Mouse (Mus musculus) heart, embryonic 12.5 days (tissue): ENCODE measurements around the gene Lekr1. TPM values are rescaled to one million over a fixed set of nuclear protein-coding genes. Genes with fewer than 3 reads are reported as not detected.

Experiments
- ATAC-seq: fragments of 200-750 bp; cut with Nextera tagmentation; 2 replicates; pipeline ENCODE4 v1.8.0; 2017; ENCODE audit warnings: moderate TSS enrichment, moderate library complexity; ENCODE audit not compliant: insufficient number of reproducible peaks, low FRiP score
- H3K27ac ChIP-seq: fragments of 300-500 bp; sonication (generic); 2 replicates; pipeline ENCODE4 v1.5.1; 2016; ENCODE audit warnings: mild to moderate bottlenecking, moderate library complexity; ENCODE audit not compliant: poor library complexity, severe bottlenecking
- H3K27me3 ChIP-seq: fragments of 300-500 bp; sonication (generic); replicated peaks from 2 replicates; pipeline ENCODE4 v1.6.1; 2016; ENCODE audit warnings: mild to moderate bottlenecking, moderate library complexity
- H3K36me3 ChIP-seq: fragments of 300-500 bp; sonication (generic); 2 replicates; pipeline ENCODE4 v1.6.1; 2016; ENCODE audit warnings: mild to moderate bottlenecking, moderate library complexity
- H3K4me1 ChIP-seq: fragments of 300-500 bp; sonication (generic); replicated peaks from 2 replicates; pipeline ENCODE4 v1.6.1; 2016; ENCODE audit warnings: mild to moderate bottlenecking
- H3K4me2 ChIP-seq: fragments of 300-500 bp; sonication (generic); 2 replicates; pipeline ENCODE4 v1.6.1; 2016; ENCODE audit warnings: mild to moderate bottlenecking, moderate library complexity
- H3K4me3 ChIP-seq: fragments of 300-500 bp; sonication (generic); 2 replicates; pipeline ENCODE4 v1.5.1; 2016; ENCODE audit warnings: mild to moderate bottlenecking
- H3K9ac ChIP-seq: fragments of 300-500 bp; sonication (generic); 2 replicates; pipeline ENCODE4 v1.6.1; 2016; ENCODE audit warnings: mild to moderate bottlenecking, moderate library complexity
- H3K9me3 ChIP-seq: fragments of 300-500 bp; sonication (generic); replicated peaks from 2 replicates; pipeline ENCODE4 v1.6.1; 2016; ENCODE audit warnings: mild to moderate bottlenecking, moderate library complexity
- WGBS: fragments of 180-500 bp; shearing (Covaris S2); methylation state at CpG from one replicate; pipeline ENCODE4 v1.1.7; 2016; 5-methylcytosine and 5-hydroxymethylcytosine counted together
- polyA plus RNA-seq: library from polyadenylated mRNA; unstranded; fragments of >200 nt; fragmentation: Nextera tagmentation; extraction: Ambion mirVana; gene quantifications from 2 replicates; pipeline ENCODE4 v1.2.1, GENCODE M21; 2016

The Lekr1 gene
- polyA plus RNA-seq, 1 experiment from 2014 or later = 6.9 TPM

GRCm38 (mm10) chr3:65832398-65832797 is 166.4 kb downstream of the Lekr1 start:
- H3K4me1 ChIP-seq = peaks cover 50% of the 10 kb centered on the region
- no peak overlapping the region for H3K4me2 ChIP-seq
- H3K36me3 ChIP-seq = no peaks in the 10 kb centered on the region
- no peak overlapping the region for H3K4me3 ChIP-seq
- H3K9ac ChIP-seq = no peak overlapping the region
- 0 out of 2 replicates have a peak overlapping the region, but pooled peaks have one; percentile 43 for H3K27ac ChIP-seq
- 21% methylated on average over 7 of the region's 7 CpGs for WGBS
- no peaks in the 10 kb centered on the region for H3K27me3 ChIP-seq
- H3K9me3 ChIP-seq = no peaks in the 10 kb centered on the region
- ATAC-seq = no peak

DNA sequence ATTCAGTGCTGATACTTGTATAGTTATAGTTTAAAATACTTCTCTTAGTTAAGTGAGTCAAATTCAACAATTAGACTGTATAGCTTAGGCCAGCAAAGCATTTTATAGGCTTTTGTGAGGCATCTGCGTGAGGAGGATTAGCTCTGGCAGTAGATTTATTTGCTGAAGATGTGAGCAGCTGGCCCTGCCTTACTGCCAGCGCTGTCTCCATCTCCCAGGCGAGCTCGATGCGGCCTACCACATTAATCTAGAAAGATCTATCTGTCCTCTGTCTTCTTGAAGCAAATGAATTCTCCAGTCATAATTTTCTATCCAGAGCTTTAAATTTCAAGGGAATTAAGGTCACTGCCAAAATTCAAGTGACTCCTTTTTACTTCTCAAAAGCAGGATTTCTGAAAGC is 170.4 kb downstream of the Lekr1 start:
- H3K4me3 ChIP-seq = no peak overlapping the region
- no peak overlapping the region for H3K9ac ChIP-seq
- H3K4me1 ChIP-seq = peaks cover 22% of the 10 kb centered on the region
- H3K4me2 ChIP-seq = no peak overlapping the region
- H3K27me3 ChIP-seq = no peaks in the 10 kb centered on the region
- no peak overlapping the region for H3K27ac ChIP-seq
- H3K36me3 ChIP-seq = no peaks in the 10 kb centered on the region
- ATAC-seq = no peak
- no peaks in the 10 kb centered on the region for H3K9me3 ChIP-seq
- WGBS = 82% methylated on average over 5 of the region's 5 CpGs

DNA sequence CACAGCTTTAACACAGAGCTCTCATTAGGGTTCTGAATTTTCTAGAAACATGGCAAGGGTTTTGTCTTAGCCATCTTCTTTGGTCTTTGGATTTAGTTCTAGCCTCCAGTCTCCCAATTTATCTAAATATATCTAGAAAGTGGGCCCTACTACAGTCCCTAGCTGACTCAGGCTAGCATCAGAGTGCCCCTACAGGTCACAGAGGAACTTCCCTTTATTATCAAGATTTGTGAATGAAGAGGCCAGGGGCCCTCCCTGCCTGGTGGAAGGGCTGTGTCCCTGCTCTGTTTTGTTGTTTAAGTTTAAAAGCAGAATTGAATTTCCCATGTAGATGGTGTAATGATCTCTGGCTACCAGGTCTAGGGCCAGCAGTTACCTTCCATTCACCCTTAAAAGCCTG is 173.6 kb downstream of the Lekr1 start:
- Histone ChIP-seq H3K4me1 (peaks cover 30% of the 10 kb centered on the region), H3K36me3 (no peaks in the 10 kb centered on the region), H3K27me3 (no peaks in the 10 kb centered on the region), H3K9me3 (no peaks in the 10 kb centered on the region), H3K4me3 (no peak overlapping the region), H3K4me2 (no peak overlapping the region), H3K27ac (no peak overlapping the region), H3K9ac (no peak overlapping the region)
- ATAC-seq = no peak

DNA sequence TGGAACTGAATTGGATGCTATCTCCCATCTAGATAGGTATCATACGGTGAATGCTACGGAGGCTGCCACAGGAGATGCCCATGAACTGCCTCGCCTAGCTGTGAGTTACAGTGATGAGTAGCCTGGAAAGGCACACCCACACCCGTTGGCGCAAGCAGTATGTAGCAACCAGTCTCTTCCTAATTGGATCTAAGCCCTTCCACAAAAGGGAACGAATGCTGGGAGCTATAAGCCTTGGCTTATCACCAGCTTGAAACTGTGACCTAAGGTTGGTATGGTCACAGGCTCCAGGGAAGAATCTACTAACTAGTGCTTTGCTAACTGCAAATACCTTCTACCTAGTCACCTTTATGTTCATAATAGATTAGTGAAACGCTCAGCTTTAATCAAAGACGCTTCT is 175.1 kb downstream of the Lekr1 start:
- WGBS = 76% methylated on average over 8 of the region's 8 CpGs
- Histone ChIP-seq H3K9ac (no peak overlapping the region), H3K27me3 (no peaks in the 10 kb centered on the region), H3K9me3 (no peaks in the 10 kb centered on the region), H3K4me3 (no peak overlapping the region), H3K27ac (no peak overlapping the region), H3K4me1 (peaks cover 45% of the 10 kb centered on the region), H3K4me2 (no peak overlapping the region), H3K36me3 (no peaks in the 10 kb centered on the region)
- ATAC-seq = no peak

- no peaks in the 10 kb centered on the region for H3K27me3 ChIP-seq
- no peak for ATAC-seq
- H3K9ac ChIP-seq = no peak overlapping the region
- peak overlapping the region; percentile 15; the same call in 1 of the 2 replicates for H3K27ac ChIP-seq
- H3K4me3 ChIP-seq = no peak overlapping the region
- H3K4me1 ChIP-seq = peaks cover 56% of the 10 kb centered on the region
- no peaks in the 10 kb centered on the region for H3K9me3 ChIP-seq
- no peak overlapping the region for H3K4me2 ChIP-seq
- 66% methylated on average over 5 of the region's 5 CpGs for WGBS
- H3K36me3 ChIP-seq = no peaks in the 10 kb centered on the region
Measured at GRCm38 (mm10) chr3:65842515-65843184, 176.6 kb downstream of the Lekr1 start.

- Histone ChIP-seq H3K4me3 (no peak overlapping the region), H3K9me3 (no peaks in the 10 kb centered on the region), H3K27me3 (no peaks in the 10 kb centered on the region), H3K36me3 (no peaks in the 10 kb centered on the region), H3K4me1 (peaks cover 56% of the 10 kb centered on the region), H3K4me2 (no peak overlapping the region), H3K9ac (no peak overlapping the region), H3K27ac (peak overlapping the region; percentile 6; the same call in 1 of the 2 replicates)
- WGBS = 22% methylated on average over 4 of the region's 4 CpGs
- ATAC-seq = no peak
Measured at GRCm38 (mm10) chr3:65843185-65843552, 177.1 kb downstream of the Lekr1 start.

DNA sequence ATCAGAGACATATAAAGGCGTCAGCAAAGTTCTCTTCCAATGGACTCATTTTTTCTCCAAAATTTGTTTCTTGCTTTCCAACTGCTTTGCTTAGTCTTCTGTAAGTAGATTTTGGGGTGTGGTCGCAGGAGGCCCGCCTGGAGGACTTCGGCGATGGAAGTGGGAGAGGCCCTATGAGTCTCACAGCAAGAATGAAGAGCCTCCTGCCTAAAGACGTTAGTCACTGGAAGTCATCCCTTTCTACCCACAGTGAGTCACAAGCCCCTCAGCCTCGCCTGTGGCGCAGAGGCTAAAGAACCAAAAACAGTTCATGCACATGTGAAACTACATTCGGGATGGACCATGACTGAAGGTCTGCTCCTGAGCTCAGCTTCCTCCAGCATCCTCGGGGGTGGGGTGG is 178.3 kb downstream of the Lekr1 start:
- Histone ChIP-seq H3K36me3 (no peaks in the 10 kb centered on the region), H3K4me3 (no peak overlapping the region), H3K27me3 (no peaks in the 10 kb centered on the region), H3K4me1 (peaks cover 55% of the 10 kb centered on the region), H3K27ac (peak overlapping the region; percentile 56), H3K4me2 (no peak overlapping the region), H3K9ac (no peak overlapping the region), H3K9me3 (no peaks in the 10 kb centered on the region)
- WGBS = 90% methylated on average over 10 of the region's 10 CpGs
- no peak for ATAC-seq

DNA sequence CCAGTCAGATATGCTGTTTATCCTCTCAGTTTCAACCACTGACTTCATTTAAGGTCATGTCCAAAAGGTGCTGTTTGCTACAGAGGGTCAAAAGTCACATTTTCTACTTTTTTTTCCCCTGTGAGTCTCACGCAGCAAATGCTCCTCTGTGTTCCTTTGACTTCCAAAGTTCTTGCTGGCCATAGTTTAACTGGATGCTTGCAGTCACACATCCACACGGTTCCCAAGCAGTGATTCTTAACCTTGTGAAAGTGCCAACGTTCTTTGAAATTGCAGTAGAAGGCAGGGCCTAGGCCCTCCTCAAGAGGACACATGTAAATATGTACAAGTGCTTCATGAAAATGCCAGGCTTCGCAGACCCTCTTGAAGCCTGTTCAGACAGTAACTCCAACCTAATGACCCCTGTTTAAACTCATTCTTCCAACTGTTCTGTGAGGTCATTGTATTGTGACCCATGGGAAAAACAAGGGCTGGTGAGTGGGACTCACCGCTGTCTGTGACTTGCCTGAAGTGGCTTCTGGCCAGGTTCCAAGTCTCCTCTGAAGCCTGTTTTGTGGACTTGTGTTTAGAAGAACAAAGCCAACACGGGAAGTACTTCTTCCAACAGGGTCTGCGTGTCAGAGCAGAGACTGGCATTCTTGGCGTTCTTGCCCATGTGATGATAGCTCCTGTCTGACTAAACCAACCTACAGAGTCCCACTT is 179.0 kb downstream of the Lekr1 start:
- H3K4me1 ChIP-seq = peaks cover 50% of the 10 kb centered on the region
- 33% methylated on average over 8 of the region's 8 CpGs for WGBS

GRCm38 (mm10) chr3:65847158-65847787 is 181.2 kb downstream of the Lekr1 start:
- Histone ChIP-seq H3K27ac (no peak overlapping the region), H3K4me3 (no peak overlapping the region), H3K9me3 (no peaks in the 10 kb centered on the region), H3K9ac (no peak overlapping the region), H3K4me2 (no peak overlapping the region), H3K36me3 (no peaks in the 10 kb centered on the region), H3K27me3 (no peaks in the 10 kb centered on the region), H3K4me1 (peaks cover 50% of the 10 kb centered on the region)
- 0 out of 2 replicates have a peak, but pooled peaks have one; percentile 27 for ATAC-seq
- WGBS = 70% methylated on average over 4 of the region's 4 CpGs

More for the DNA sequence above, 179.0 kb downstream of the Lekr1 start:
- Histone ChIP-seq H3K36me3 (no peaks in the 10 kb centered on the region), H3K4me2 (no peak overlapping the region), H3K27me3 (no peaks in the 10 kb centered on the region), H3K9me3 (no peaks in the 10 kb centered on the region), H3K27ac (peak overlapping the region; percentile 56), H3K9ac (no peak overlapping the region), H3K4me3 (no peak overlapping the region)
- ATAC-seq = peak; percentile 56; the same call in 1 of the 2 replicates

DNA sequence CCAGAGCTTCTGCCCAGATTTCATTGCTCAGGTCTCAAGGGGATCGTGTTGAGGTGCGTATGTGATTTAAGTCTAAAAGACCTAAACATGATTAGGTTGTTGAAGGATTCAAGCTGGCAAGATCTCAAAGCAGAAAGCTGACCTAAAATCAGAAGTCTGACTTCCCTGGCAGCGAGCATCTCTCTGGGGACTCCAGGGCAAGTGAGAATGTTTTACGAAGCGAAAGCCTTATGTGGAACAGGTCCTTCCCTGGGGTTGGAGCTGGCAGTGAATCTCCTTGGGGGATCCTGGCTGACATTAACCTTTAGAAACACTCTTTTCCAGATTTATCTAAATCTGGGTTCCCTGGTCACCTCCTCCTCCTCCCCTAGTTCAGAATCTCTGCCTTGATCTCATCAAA is 187.7 kb downstream of the Lekr1 start:
- 71% methylated on average over 5 of the region's 5 CpGs for WGBS

GRCm38 (mm10) chr3:65855521-65855920 is 189.5 kb downstream of the Lekr1 start:
- Histone ChIP-seq H3K36me3 (no peaks in the 10 kb centered on the region), H3K4me2 (no peak overlapping the region), H3K9me3 (no peaks in the 10 kb centered on the region), H3K27ac (no peak overlapping the region), H3K27me3 (no peaks in the 10 kb centered on the region), H3K4me1 (peaks cover 27% of the 10 kb centered on the region), H3K4me3 (no peak overlapping the region), H3K9ac (no peak overlapping the region)
- 91% methylated on average over 5 of the region's 5 CpGs for WGBS
- no peak for ATAC-seq

More for the DNA sequence above, 187.7 kb downstream of the Lekr1 start:
- Histone ChIP-seq H3K4me1 (peaks cover 12% of the 10 kb centered on the region), H3K27me3 (no peaks in the 10 kb centered on the region), H3K9me3 (no peaks in the 10 kb centered on the region), H3K4me2 (no peak overlapping the region), H3K27ac (no peak overlapping the region), H3K9ac (no peak overlapping the region), H3K4me3 (no peak overlapping the region), H3K36me3 (no peaks in the 10 kb centered on the region)
- ATAC-seq = no peak
